Mouse (Mus musculus): ENCODE measurements at regions not wholly inside any gene's neighbourhood (a gene's known extent, or its start where the extent isn't known, plus 50 kb on each side); places are given as distances from the start of the nearest gene placed in this dataset.

GRCm38 (mm10) chr13:107847179-107848012 is 196.8 kb upstream of the Smim15 start:
- peak overlapping the region; percentile 44 for H3K4me2 ChIP-seq (ENCODE audit: low read depth, low read length, poor library complexity, severe bottlenecking)
- no peak overlapping the region for H3K9ac ChIP-seq (replicated peaks; ENCODE audit: low read length, poor library complexity, severe bottlenecking)
- ATAC-seq (ENCODE audit: low FRiP score) (no peak), DNase-seq (ENCODE audit: low spot score) (no peak)
- H3K27me3 ChIP-seq (ENCODE audit: insufficient read depth, low read length) = no peaks in the 10 kb centered on the region
- H3K4me3 ChIP-seq (ENCODE audit: low read depth, low read length) = peak overlapping the region; percentile 17; the same call in 1 of the 2 replicates
- H3K27ac ChIP-seq (ENCODE audit: low read depth, low read length) = peak overlapping the region; percentile 26; the same call in 1 of the 2 replicates
- H3K9me3 ChIP-seq (ENCODE audit: low read length) = no peaks in the 10 kb centered on the region
- H3K4me1 ChIP-seq (ENCODE audit: insufficient read depth, low read length) = peaks cover 16% of the 10 kb centered on the region; the same call in 1 of the 2 replicates
- WGBS = 25% methylated on average over 18 of the region's 18 CpGs
- TF ChIP-seq CTCF (IDR thresholded peaks at IDR 0.05) = no peak
- H3K36me3 ChIP-seq (ENCODE audit: insufficient read depth, low read length) = no peaks in the 10 kb centered on the region

GRCm38 (mm10) chr13:107846621-107847178 is 197.5 kb upstream of the Smim15 start:
- peak; percentile 10 for DNase-seq (ENCODE audit: low spot score)
- TF ChIP-seq CTCF (IDR thresholded peaks at IDR 0.05) = no peak
- Histone ChIP-seq H3K9me3 (ENCODE audit: low read length) (no peaks in the 10 kb centered on the region), H3K4me2 (ENCODE audit: low read depth, low read length, poor library complexity, severe bottlenecking) (peak overlapping the region; percentile 44), H3K36me3 (ENCODE audit: insufficient read depth, low read length) (no peaks in the 10 kb centered on the region), H3K4me1 (ENCODE audit: insufficient read depth, low read length) (peaks cover 16% of the 10 kb centered on the region; the same call in 1 of the 2 replicates), H3K27me3 (ENCODE audit: insufficient read depth, low read length) (no peaks in the 10 kb centered on the region), H3K27ac (ENCODE audit: low read depth, low read length) (peak overlapping the region; percentile 26; the same call in 1 of the 2 replicates), H3K4me3 (ENCODE audit: low read depth, low read length) (peak overlapping the region; percentile 17; the same call in 1 of the 2 replicates), H3K9ac (replicated peaks; ENCODE audit: low read length, poor library complexity, severe bottlenecking) (no peak overlapping the region)
- WGBS = 23% methylated on average over 10 of the region's 10 CpGs
- ATAC-seq (ENCODE audit: low FRiP score) = no peak

- Histone ChIP-seq H3K36me3 (ENCODE audit: insufficient read depth, low read length) (no peaks in the 10 kb centered on the region), H3K4me2 (ENCODE audit: low read depth, low read length, poor library complexity, severe bottlenecking) (no peak overlapping the region), H3K9ac (replicated peaks; ENCODE audit: low read length, poor library complexity, severe bottlenecking) (no peak overlapping the region), H3K4me3 (ENCODE audit: low read depth, low read length) (no peak overlapping the region), H3K27me3 (ENCODE audit: insufficient read depth, low read length) (no peaks in the 10 kb centered on the region), H3K4me1 (ENCODE audit: insufficient read depth, low read length) (peaks cover 16% of the 10 kb centered on the region; the same call in 1 of the 2 replicates), H3K27ac (ENCODE audit: low read depth, low read length) (no peak overlapping the region), H3K9me3 (ENCODE audit: low read length) (no peaks in the 10 kb centered on the region)
- DNase-seq (ENCODE audit: low spot score) (no peak), ATAC-seq (ENCODE audit: low FRiP score) (no peak)
- TF ChIP-seq CTCF (IDR thresholded peaks at IDR 0.05) = no peak
- WGBS = 61% methylated on average over 4 of the region's 4 CpGs
These were observed 198.4 kb upstream of the Smim15 start for GRCm38 (mm10) chr13:107845838-107846237.

GRCm38 (mm10) chr13:107844085-107844484 is 200.2 kb upstream of the Smim15 start:
- H3K4me1 ChIP-seq (ENCODE audit: insufficient read depth, low read length) = peaks cover 16% of the 10 kb centered on the region; the same call in 1 of the 2 replicates
- 91% methylated on average over 4 of the region's 4 CpGs for WGBS
- no peak overlapping the region for H3K9ac ChIP-seq (replicated peaks; ENCODE audit: low read length, poor library complexity, severe bottlenecking)

GRCm38 (mm10) chr13:107838126-107838715 is 206.0 kb upstream of the Smim15 start:
- H3K9me3 ChIP-seq (ENCODE audit: low read length) = no peaks in the 10 kb centered on the region
- WGBS = 83% methylated on average over 9 of the region's 9 CpGs

More at GRCm38 (mm10) chr13:107844085-107844484, 200.2 kb upstream of the Smim15 start:
- ATAC-seq (ENCODE audit: low FRiP score) (no peak), DNase-seq (ENCODE audit: low spot score) (no peak)
- no peak for TF ChIP-seq CTCF (IDR thresholded peaks at IDR 0.05)
- Histone ChIP-seq H3K4me2 (ENCODE audit: low read depth, low read length, poor library complexity, severe bottlenecking) (no peak overlapping the region), H3K9me3 (ENCODE audit: low read length) (no peaks in the 10 kb centered on the region), H3K36me3 (ENCODE audit: insufficient read depth, low read length) (no peaks in the 10 kb centered on the region), H3K4me3 (ENCODE audit: low read depth, low read length) (no peak overlapping the region), H3K27me3 (ENCODE audit: insufficient read depth, low read length) (no peaks in the 10 kb centered on the region), H3K27ac (ENCODE audit: low read depth, low read length) (no peak overlapping the region)

More at GRCm38 (mm10) chr13:107838126-107838715, 206.0 kb upstream of the Smim15 start:
- Histone ChIP-seq H3K9ac (replicated peaks; ENCODE audit: low read length, poor library complexity, severe bottlenecking) (no peak overlapping the region), H3K36me3 (ENCODE audit: insufficient read depth, low read length) (no peaks in the 10 kb centered on the region), H3K27me3 (ENCODE audit: insufficient read depth, low read length) (no peaks in the 10 kb centered on the region), H3K4me1 (ENCODE audit: insufficient read depth, low read length) (peaks cover 8% of the 10 kb centered on the region; the same call in 1 of the 2 replicates), H3K27ac (ENCODE audit: low read depth, low read length) (no peak overlapping the region), H3K4me3 (ENCODE audit: low read depth, low read length) (no peak overlapping the region), H3K4me2 (ENCODE audit: low read depth, low read length, poor library complexity, severe bottlenecking) (no peak overlapping the region)
- DNase-seq (ENCODE audit: low spot score) = no peak
- no peak for ATAC-seq (ENCODE audit: low FRiP score)
- no peak for TF ChIP-seq CTCF (IDR thresholded peaks at IDR 0.05)

Measured in midbrain, postnatal 0 days (tissue).